Mouse (Mus musculus) adrenal gland, adult (tissue): ENCODE measurements around the gene Pdgfb.

Experiments
- DNase-seq, 2 experiments: peaks; one replicate each; pipeline ENCODE4 v3.0.0; 2022 to 2023; ENCODE audit warnings: low spot score in 1 of 2; ENCODE audit not compliant: inconsistent age in 2 of 2

Pdgfb gene

GRCm38 (mm10) chr15:80011778-80012526, 2.8 kb downstream of the Pdgfb start:
- DNase-seq, result peak; percentile 71 to 84

DNA sequence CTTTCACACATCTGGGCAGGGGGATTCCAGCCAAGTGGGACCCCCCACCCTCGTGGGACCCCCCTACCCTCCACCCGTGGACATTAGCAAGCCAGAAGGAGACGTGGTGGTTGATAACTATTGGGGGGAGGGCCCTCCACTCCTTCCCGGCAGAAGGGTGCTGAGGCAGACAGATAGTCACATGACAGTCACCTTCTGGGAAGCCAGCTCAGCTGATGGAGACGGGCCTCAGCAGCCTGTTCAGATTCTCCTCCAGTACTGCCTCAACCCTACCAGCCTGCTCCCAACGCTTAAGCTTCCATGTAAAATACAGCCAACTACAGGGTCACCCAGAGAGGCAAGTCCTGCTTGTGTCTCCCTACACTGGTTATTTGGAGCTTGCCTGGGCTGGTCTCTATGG, 3.6 kb downstream of the Pdgfb start:
- no peak for DNase-seq

- DNase-seq, result no peak
These were observed 4.6 kb downstream of the Pdgfb start for GRCm38 (mm10) chr15:80010182-80010558.

DNA sequence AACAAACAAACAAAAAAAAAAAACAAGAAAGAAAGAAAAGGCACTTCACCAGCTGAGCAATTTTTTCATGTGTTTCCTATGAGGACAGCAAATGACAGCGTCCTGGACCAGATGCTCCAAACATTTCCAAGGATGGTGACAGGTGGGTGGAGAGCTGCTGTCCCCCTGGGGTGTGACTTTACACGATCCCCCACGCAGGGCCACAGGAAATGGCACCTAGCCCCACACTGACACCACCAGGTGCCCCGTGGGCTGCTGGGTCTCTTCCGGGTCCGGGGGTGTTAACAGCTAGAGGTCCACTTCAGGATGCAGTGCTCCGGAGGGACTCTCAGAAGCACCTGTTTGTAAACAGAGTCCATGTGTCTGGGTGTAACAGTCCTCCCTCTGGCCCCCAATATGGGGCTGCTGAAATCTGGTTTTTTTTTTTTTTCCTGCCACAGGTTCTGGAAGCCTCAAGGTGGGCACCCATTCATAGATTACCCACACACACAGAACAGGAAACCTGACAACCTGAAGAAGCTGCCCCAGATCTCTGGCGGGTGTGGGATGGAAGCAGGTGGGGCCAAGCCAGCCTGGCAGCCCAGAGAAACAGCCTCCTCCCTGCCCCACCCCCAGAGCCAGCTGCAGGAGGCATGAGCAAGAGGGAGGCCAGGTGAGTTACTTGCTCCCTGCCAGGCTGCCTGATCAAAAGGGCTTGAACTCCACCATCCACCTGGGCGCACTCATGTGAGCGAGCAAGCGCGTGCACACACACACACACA, 5.2 kb downstream of the Pdgfb start:
- no peak for DNase-seq

GRCm38 (mm10) chr15:80008461-80008860, 6.3 kb downstream of the Pdgfb start:
- no peak for DNase-seq

DNA sequence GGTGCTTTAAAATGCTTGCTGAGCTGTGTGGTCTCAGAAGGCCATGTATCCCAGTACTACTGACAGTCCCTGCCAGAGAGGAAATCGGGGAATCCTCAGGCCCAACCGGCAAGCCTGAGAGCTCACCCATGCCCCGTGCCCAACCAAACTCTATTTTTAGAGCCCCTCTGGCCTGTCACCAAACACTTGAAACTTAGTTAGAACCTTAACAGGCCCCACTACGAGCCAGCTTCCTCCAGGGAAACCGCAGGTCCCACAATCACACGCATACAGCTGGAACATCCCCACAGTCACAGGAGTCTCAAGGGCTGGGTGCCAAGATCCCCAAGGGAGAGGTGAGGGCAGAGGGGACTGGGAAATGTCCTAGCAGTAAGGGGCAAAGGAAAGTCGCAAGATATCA, 8.6 kb downstream of the Pdgfb start:
- DNase-seq, result peak in 1 of 2 experiments; percentile 38

DNA sequence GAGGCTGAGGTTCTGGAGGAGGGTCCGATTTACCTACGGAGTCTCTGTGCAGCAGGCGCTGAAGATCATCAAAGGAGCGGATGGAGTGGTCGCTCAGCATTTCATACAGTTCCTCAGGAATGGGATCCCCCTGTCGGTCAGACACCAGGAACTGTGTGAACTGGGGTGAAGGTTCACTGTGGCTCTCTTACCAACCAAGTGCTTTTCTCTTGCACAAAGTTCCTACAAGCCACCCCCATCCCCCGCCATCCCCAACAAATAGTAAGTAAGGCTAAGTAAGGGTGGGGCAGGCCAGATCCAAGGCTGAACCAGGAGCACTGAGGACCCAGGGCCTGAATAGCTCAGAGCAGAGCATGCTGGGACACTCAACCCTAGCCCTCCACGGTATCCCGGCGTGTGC, 9.3 kb downstream of the Pdgfb start:
- DNase-seq, result peak in 1 of 2 experiments; percentile 34

DNA sequence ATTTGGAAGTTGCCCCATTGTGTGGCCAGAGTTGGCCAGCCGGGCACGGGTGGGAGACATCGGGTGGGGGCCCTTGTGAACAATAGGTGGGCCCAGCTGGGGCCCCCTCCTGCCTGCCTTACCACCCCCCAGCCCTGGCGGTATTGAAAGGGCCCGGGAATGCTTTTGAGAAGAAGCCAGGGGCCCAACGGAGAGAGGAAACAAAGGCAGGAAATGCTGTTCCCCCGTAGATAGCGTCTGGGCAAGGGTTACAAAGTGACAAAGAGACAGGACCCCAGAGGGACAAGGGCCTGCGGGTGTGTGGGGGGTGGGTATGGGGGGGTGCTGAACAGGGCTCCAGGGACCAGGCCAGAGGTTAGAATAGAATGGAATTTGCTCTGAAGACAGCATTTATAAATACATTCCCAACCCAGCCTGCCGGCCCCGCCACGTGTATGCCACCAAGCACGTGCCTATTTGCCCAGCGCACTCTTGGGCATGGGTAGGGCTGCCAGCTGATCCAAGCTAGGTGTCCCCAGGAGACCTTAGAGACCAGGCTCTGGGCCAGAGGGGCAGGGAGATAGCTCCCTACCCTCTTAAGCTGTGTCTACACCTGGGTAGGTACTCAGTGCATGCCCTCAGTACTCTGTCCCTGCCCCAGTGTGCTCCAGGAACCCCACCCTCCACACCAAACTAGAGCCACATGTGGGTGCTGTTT, 10.0 kb downstream of the Pdgfb start:
- peak in 1 of 2 experiments; percentile 59 for DNase-seq

- DNase-seq, result no peak
These were observed 11.2 kb downstream of the Pdgfb start for GRCm38 (mm10) chr15:80003581-80003980.

DNA sequence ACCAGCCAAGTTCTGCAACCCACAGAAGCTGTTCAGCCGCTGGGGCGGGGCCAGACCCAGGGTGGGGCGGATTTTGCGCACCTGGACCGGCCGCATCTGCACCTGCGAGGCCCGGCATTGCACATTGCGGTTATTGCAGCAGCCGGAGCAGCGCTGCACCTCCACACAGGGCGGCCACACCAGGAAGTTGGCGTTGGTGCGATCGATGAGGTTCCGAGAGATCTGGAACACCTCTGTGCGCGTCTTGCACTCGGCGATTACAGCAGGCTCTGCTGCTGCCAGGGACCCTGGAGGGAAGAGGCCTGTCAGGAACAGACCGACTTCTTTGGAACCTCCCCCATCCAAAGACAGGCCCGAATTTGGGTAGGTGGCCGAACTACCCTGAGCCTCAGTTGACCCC, 13.2 kb downstream of the Pdgfb start:
- no peak for DNase-seq

GRCm38 (mm10) chr15:80000694-80001093, 14.1 kb downstream of the Pdgfb start:
- DNase-seq, result peak; percentile 52 to 74

DNA sequence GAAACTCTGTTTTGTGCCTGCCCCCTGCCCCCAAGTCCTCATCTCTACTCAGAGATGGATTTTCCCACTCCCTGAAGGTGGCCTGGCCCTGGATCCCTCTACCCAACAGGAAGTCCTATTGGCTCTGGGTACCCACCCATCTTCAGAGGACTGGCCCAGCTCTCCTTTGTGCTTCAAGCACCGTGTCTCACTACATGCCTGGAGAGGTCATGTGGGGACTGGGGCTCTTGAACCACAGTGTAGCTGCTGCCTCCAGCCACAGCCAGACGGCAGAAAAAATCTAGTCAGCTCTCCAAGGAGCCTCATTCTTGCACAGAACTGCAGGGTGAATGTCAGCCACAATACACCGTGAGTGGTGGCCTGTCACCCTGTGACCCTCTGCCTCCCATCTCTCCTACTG, 16.8 kb downstream of the Pdgfb start:
- no peak for DNase-seq

- no peak for DNase-seq
These were observed 18.0 kb downstream of the Pdgfb start for GRCm38 (mm10) chr15:79996781-79997180.

- no peak for DNase-seq
These were observed 19.2 kb downstream of the Pdgfb start for GRCm38 (mm10) chr15:79995552-79995951.

GRCm38 (mm10) chr15:79994566-79994965, 20.2 kb downstream of the Pdgfb start:
- DNase-seq, result no peak

- no peak for DNase-seq
These were observed 28.6 kb downstream of the Pdgfb start for GRCm38 (mm10) chr15:79986182-79986581.

GRCm38 (mm10) chr15:79985471-79985870, 29.3 kb downstream of the Pdgfb start:
- DNase-seq, result no peak

- no peak for DNase-seq
These were observed 30.6 kb downstream of the Pdgfb start for GRCm38 (mm10) chr15:79984152-79984551.

DNA sequence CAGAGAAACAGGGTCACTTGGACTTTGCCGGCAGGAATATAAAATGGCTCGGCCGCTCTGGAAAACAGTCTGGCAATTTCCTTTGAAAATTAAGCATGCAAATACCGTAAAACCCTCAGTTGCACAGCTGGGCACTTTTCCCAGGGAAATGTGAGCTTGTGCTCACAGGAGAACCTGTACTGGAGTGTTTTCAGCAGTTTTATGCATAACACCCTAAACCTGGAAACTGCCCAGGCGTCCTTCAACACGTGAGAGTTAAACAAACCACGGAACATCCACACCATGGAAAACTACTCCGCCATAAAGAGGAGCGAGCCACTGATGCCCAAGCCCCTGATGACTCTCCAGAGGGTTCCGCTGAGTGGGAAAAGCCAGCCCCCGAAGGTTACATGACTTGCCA, 34.1 kb downstream of the Pdgfb start:
- no peak for DNase-seq

DNA sequence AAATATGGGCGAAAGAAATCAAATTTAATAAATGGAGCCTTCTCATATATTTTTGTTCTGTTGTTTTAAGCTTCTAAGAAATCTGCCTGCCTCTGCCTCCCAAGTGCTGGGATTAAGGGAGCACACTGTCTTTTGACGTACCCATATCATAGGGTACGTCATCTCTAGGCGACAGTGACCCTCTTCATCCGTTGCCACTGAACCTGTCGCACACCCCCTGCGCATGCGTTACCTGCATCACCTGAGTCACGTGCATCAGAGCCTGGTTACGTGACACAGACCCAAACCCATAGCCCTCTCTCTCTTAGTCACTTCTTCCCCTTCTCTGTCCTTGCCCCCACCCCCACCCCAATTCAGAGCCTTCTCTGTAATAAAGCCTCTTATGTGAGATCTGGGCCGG, 42.6 kb downstream of the Pdgfb start:
- no peak for DNase-seq

DNA sequence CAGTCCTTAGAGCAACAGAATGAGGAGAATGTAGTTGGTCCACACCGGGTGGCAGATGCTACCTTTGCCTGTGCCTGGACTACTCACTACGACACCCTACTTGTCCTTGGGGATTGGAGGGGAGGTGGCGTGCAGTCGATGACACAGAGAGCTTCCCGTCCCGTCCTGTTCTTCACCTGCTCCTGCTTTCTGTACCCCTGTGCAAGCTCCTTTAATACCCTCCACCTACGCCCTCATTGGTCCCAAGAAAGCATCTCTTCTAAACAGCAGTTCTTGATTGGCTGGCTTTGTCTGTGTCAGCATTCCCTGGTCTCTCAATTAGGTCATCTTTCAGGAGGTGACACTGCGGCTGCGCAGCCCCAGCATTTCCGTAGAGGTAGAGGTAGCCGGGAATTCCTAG, 43.8 kb downstream of the Pdgfb start, which contains the start of gene Cbx7:
Gene Cbx7 (minus strand): TSS at position 180 of the 400 bp plus-strand sequence.
- DNase-seq, result no peak

DNA sequence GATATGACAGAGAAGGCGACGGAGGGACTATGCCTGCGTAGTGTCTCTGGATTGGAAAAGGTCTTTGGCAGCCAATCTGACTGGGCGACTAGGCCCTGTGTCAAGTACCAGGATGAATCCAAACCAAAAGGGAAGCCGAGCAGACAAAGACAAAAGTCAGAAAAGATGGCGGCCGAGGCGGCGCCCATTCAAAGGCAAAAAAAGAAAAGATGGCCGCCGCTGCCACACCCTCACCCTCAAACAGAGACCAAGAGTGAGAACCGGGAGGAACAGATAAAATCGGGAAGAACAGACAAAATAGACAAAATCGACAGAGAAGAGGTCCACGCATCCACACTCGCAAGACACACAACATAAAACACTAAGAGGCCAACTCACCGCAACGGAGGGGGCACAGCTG, 44.3 kb downstream of the Pdgfb start:
- no peak for DNase-seq
